Mouse (Mus musculus) 416B (cell line): ENCODE data around the gene Cetn2.
A peak's percentile ranks its signal among the peaks of the same experiment; 100 is the strongest.

Experiments used
- DNase-seq: peaks from one replicate; pipeline ENCODE4 v3.0.0; 2011; ENCODE audit warnings: low read depth

Cetn2 gene

GRCm38 (mm10) chrX:72917884-72918681, at the start of gene Cetn2, which contains the start of gene Nsdhl:
Gene Cetn2, minus strand, starts transcription at chrX:72918411.
Gene Nsdhl, plus strand, starts transcription at chrX:72918557.
- DNase-seq: peak; percentile 93

DNA sequence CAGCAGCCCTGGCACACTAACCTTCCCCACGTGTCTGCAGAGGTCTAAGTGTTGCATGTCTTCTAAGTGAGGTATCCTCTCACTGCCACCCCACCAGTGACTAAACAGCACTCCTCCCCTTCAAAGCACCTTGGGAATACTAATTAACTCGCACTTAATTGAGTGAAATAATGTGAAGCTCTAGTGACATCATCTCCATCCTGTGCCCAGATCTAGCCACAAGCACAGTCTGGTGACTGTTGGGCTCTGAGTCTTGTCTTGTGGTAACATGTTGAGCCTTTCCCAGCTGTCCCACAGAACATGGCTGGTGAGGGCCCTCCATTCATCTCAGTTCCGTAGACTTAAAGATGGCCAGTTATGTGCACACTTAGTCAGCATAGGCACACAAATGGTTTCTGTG, 44.5 kb upstream of the Cetn2 start:
- no peak for DNase-seq

GRCm38 (mm10) chrX:72961511-72961910, 43.3 kb upstream of the Cetn2 start:
- DNase-seq: no peak

- DNase-seq: peak; percentile 15
These were observed 42.2 kb upstream of the Cetn2 start for GRCm38 (mm10) chrX:72960431-72960830.

DNA sequence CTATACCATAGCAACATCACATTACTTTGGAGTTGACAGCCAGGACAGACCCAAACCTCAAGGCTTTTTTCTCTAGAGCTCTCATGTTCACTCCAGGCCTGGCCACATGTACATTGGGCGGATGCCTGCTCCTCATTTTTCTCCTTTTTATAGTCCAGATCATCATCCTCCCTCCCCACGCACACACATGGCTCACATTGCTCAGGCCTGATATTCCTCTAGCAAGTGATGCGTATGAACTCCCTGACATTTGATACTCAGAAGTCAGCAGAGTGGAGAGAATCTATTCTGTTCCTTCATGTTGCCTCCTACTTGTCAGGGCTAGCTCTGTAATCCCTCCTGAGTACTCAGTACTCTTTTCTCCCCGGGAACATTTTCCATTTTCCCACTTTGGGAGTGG, 38.3 kb upstream of the Cetn2 start:
- DNase-seq: no peak

DNA sequence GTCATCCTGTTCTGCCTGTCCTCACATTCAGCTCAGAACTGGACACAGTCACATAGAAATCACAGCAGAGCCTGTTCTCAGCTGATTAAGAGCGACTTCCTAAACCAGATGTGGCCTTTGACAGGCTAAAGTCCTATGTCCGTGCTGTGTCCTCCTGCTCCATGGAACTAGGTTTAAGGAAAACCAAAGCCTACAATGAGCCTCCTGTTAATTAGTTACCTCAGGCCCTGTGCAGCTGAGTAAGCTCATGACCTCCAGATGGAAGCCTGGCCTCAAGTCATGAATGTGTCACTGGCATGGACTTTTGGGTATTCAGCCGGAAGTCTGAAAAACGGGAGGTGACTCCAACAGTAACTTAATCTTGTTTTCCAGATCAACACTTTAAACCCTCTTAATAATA, 35.3 kb upstream of the Cetn2 start:
- no peak for DNase-seq

GRCm38 (mm10) chrX:72921391-72921790, 3.2 kb upstream of the Cetn2 start:
- DNase-seq: no peak

- DNase-seq: no peak
These were observed 460 bp upstream of the Cetn2 start for GRCm38 (mm10) chrX:72918682-72919059.

DNA sequence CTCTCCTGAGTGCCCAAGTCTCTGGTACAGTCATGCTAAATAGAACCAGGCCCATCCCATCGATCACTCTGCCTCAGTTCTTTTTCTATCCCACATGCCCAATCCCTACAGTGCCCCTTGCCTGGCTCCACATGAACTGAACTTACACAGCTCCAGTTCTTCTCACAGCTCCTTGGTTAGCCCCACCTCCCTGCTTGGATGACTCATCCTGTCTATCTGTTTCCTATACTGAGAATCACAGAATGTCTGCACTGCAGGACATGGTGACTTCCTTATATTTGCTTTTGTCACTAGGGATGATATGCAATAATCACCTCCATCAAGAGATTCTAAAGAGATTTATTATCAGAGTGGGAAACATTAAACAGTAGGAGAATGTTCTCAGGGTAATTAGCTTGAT, 6.6 kb downstream of the Cetn2 start:
- peak; percentile 77 for DNase-seq

DNA sequence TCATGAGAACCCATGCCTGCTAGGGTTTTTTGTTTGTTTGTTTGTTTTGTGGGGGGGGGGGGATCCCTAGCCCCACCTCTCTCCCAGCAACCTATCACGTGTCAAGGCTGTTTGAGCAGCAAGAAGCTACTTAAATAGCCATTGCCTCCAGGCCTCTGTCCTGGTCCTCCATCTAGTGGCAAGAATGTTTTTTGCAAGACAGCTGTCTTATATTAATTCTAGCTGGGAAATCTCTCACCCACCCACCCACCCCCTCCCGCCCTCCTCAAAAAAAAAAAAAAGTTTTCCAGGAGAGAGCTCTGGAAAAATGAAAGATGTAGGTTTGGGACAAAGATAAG, 9.8 kb downstream of the Cetn2 start:
- DNase-seq: peak; percentile 54

GRCm38 (mm10) chrX:72907619-72908403, 10.4 kb downstream of the Cetn2 start:
- DNase-seq: no peak

DNA sequence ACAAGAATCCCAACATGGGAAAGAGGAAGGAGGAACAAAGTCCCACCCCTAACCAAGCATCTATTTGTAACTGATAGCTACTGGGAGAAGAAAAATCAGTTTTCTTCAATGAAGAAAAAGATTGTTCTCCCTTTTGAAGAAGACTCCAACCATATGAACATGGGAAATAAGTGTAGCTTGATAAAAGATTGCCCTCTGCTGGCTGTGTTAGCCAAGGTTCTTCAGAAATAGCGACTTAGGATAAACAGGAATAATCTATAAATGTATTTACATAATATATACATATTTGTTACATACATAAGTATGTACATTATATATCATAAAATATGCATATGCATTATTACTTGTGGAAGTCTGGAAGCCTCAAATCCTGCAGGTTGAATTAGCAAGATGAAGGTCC, 15.7 kb downstream of the Cetn2 start:
- no peak for DNase-seq

- no peak for DNase-seq
These were observed 22.2 kb downstream of the Cetn2 start for GRCm38 (mm10) chrX:72896055-72896437.

DNA sequence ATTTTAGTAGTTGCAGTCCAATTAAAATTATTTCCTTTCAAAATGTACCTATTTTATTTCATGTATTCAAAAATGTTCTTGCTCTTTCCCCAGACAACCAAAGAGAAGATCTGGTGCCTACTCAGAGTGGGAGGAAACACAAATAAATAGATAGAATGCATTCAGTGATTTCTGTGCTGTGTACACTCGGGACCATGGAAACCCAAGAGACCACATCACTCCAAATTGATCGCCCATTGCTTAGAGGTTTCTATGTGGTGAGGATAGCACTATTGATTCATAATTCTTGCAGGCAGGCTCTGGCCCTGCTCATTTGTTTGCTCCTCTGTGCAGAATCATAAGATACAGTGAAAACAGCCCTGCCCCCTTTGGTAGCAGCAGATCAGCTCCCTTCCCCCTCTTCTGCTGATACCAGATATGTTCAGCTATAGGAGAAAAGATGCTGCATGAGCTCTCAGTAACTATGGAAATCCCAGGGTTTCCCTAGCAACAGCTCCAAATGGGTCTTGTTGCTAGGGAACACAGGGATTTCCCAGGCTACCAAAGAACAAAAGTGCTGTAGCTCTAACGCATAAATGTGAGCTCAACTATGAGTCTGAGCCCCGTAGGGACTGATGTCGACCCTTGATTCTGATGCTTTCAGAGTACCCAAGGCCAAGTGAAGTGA, 22.7 kb downstream of the Cetn2 start:
- no peak for DNase-seq
